Mouse (Mus musculus) lung, adult 2 months (tissue): ENCODE results near the gene Edem3.

Experiments used
- CTCF ChIP-seq: fragments of 200-500 bp; IDR thresholded peaks from 2 replicates; pipeline ENCODE4 v1.5.1; 2011; ENCODE audit warnings: mild to moderate bottlenecking, low read length, control low read depth; ENCODE audit not compliant: insufficient read depth
- POLR2A ChIP-seq: fragments of 200-500 bp; IDR thresholded peaks from 2 replicates; pipeline ENCODE4 v1.6.1; 2011; ENCODE audit warnings: low read depth, mild to moderate bottlenecking, control low read depth, low read length, borderline replicate concordance; ENCODE audit errors: extremely low read depth

DNA sequence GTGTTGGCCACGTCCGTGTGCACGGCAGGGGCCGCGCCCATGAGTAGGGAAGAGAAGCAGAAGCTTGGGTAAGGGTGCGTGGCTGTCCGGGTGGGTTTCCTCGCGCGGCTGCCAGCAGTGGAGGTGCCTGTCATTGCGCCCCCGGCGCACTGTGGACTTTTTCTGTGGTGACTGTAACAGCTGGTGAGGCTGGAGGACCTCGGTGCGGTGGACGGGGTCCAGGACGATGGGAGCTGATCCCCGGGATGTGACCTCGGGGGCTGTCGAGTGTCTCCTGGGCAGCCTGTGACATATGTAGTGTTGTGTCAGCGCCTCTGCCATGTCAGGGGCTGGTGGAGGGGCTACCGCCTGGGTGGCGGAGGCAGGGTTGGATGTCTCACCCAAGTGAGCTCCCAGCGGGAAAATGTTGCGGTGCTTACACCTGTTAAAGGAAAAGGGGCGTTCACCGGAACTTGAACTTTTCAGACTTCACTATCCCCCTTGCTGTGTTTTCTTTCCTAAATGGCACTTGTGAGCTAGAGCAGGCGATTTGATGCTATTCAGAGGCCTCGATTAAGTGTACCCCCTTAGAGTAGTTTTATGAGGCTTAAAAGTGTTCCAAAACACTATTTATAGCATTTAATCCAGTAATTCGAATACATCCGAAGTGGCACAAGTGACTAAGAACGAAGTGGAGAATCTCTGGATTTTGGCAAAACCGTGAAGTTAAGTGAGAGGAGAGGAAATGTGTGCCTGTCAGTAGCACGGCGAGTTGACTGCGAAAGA lies 671 bp downstream of the Edem3 start:
- no peak for TF ChIP-seq CTCF
- TF ChIP-seq POLR2A: no peak
